Mouse (Mus musculus) layer of hippocampus, postnatal 25 days (tissue): ENCODE data around the gene Cd82. TPM values are rescaled to one million over a fixed set of nuclear protein-coding genes. Genes with fewer than 3 reads are reported as not detected.

Experiments used
- DNase-seq, 2 experiments: peaks; one replicate each; pipeline ENCODE4 v3.0.0; 2022; ENCODE audit warnings: mixed read lengths in 2 of 2, low spot score in 1 of 2; ENCODE audit errors: extremely low spot score in 1 of 2
- total RNA-seq, 2 experiments: library from RNA; stranded (reverse); gene quantifications; 2 replicates each; pipeline ENCODE4 v1.2.3; 2021

Cd82 gene
- total RNA-seq, 2 experiments from 2014 or later: 22.0 to 23.8 TPM

- peak; percentile 76 to 95 for DNase-seq
Measured at GRCm38 (mm10) chr2:93421320-93421719, 41.6 kb downstream of the Cd82 start.

- no peak for DNase-seq
Measured at GRCm38 (mm10) chr2:93419971-93420370, 43.0 kb downstream of the Cd82 start.

- peak; percentile 82 to 91 for DNase-seq
Measured at GRCm38 (mm10) chr2:93418396-93418795, 44.5 kb downstream of the Cd82 start.

GRCm38 (mm10) chr2:93416874-93417709 lies 45.8 kb downstream of the Cd82 start:
- no peak for DNase-seq

GRCm38 (mm10) chr2:93415281-93415680 lies 47.7 kb downstream of the Cd82 start:
- DNase-seq: peak in 1 of 2 experiments; percentile 58

GRCm38 (mm10) chr2:93414163-93414562 lies 48.8 kb downstream of the Cd82 start:
- no peak for DNase-seq

GRCm38 (mm10) chr2:93413367-93414014 lies 49.4 kb downstream of the Cd82 start:
- peak in 1 of 2 experiments; percentile 72 for DNase-seq

- DNase-seq: no peak
Measured at GRCm38 (mm10) chr2:93412101-93412500, 50.8 kb downstream of the Cd82 start.

GRCm38 (mm10) chr2:93410899-93411570 lies 51.9 kb downstream of the Cd82 start:
- no peak for DNase-seq

- no peak for DNase-seq
Measured at GRCm38 (mm10) chr2:93405017-93405425, 57.9 kb downstream of the Cd82 start.

- DNase-seq: no peak
Measured at GRCm38 (mm10) chr2:93404169-93404568, 58.8 kb downstream of the Cd82 start.

GRCm38 (mm10) chr2:93403267-93403666 lies 59.7 kb downstream of the Cd82 start:
- DNase-seq: no peak

GRCm38 (mm10) chr2:93391198-93391597 lies 71.7 kb downstream of the Cd82 start:
- DNase-seq: no peak

- DNase-seq: no peak
Measured at GRCm38 (mm10) chr2:93390170-93390926, 72.6 kb downstream of the Cd82 start.

- no peak for DNase-seq
Measured at GRCm38 (mm10) chr2:93386958-93387357, 76.0 kb downstream of the Cd82 start.

GRCm38 (mm10) chr2:93383831-93384230 lies 79.1 kb downstream of the Cd82 start:
- no peak for DNase-seq

- DNase-seq: no peak
Measured at GRCm38 (mm10) chr2:93380680-93381089, 82.3 kb downstream of the Cd82 start.

GRCm38 (mm10) chr2:93377797-93378196 lies 85.1 kb downstream of the Cd82 start:
- DNase-seq: no peak

GRCm38 (mm10) chr2:93377157-93377556 lies 85.8 kb downstream of the Cd82 start:
- DNase-seq: no peak

- no peak for DNase-seq
Measured at GRCm38 (mm10) chr2:93372872-93373271, 90.1 kb downstream of the Cd82 start.
